Mouse (Mus musculus): Measurements from ENCODE around the gene Ifi27l2b. TPM values are rescaled to one million over a fixed set of nuclear protein-coding genes. Genes with fewer than 3 reads are reported as not detected.

Ifi27l2b gene
- not detected in 2 replicates for polyA plus RNA-seq (2014; fragmentation: Nextera tagmentation; extraction: Ambion mirVana)

GRCm38 (mm10) chr12:103457140-103457539 is at the start of gene Ifi27l2b:
Ifi27l2b (minus strand) TSS chr12:103457223.
- ATAC-seq (ENCODE audit: low FRiP score) (no peak), DNase-seq (ENCODE audit: low spot score, missing footprints) (no peak)
- Histone ChIP-seq H3K27ac (ENCODE audit: low read depth, low read length) (no peak within 1 kb of the TSS), H3K4me1 (ENCODE audit: control insufficient read depth, insufficient read depth, low read length) (no peaks in the 10 kb centered on the region), H3K36me3 (ENCODE audit: control insufficient read depth, insufficient read depth, low read length) (no peaks in the 10 kb centered on the region), H3K4me2 (no peak within 1 kb of the TSS), H3K4me3 (ENCODE audit: low read depth, low read length) (no peak within 1 kb of the TSS), H3K9ac (ENCODE audit: low read length) (no peak within 1 kb of the TSS), H3K27me3 (ENCODE audit: control insufficient read depth, insufficient read depth, low read length) (no peaks in the 10 kb centered on the region), H3K9me3 (ENCODE audit: control insufficient read depth, low read length) (no peaks in the 10 kb centered on the region)
- WGBS: 75% methylated on average over 3 of the region's 3 CpGs

- WGBS: 86% methylated on average over 3 of the region's 3 CpGs
- Histone ChIP-seq H3K9me3 (ENCODE audit: control insufficient read depth, low read length) (no peaks in the 10 kb centered on the region), H3K4me1 (ENCODE audit: control insufficient read depth, insufficient read depth, low read length) (no peaks in the 10 kb centered on the region), H3K4me3 (ENCODE audit: low read depth, low read length) (no peak overlapping the region), H3K27me3 (ENCODE audit: control insufficient read depth, insufficient read depth, low read length) (no peaks in the 10 kb centered on the region), H3K9ac (ENCODE audit: low read length) (no peak overlapping the region), H3K27ac (ENCODE audit: low read depth, low read length) (no peak overlapping the region), H3K36me3 (ENCODE audit: control insufficient read depth, insufficient read depth, low read length) (no peaks in the 10 kb centered on the region), H3K4me2 (no peak overlapping the region)
- no peak for DNase-seq (ENCODE audit: low spot score, missing footprints)
- no peak for ATAC-seq (ENCODE audit: low FRiP score)
Measured at GRCm38 (mm10) chr12:103504402-103504801, 47.4 kb upstream of the Ifi27l2b start.

- H3K27ac ChIP-seq (ENCODE audit: low read depth, low read length): no peak overlapping the region
- no peak for ATAC-seq (ENCODE audit: low FRiP score)
Measured at GRCm38 (mm10) chr12:103503300-103503699, 46.3 kb upstream of the Ifi27l2b start.

GRCm38 (mm10) chr12:103499261-103499660 is 42.2 kb upstream of the Ifi27l2b start:
- no peak overlapping the region for H3K4me3 ChIP-seq (ENCODE audit: low read depth, low read length)
- H3K4me1 ChIP-seq (ENCODE audit: control insufficient read depth, insufficient read depth, low read length): no peaks in the 10 kb centered on the region
- no peaks in the 10 kb centered on the region for H3K36me3 ChIP-seq (ENCODE audit: control insufficient read depth, insufficient read depth, low read length)
- no peak for ATAC-seq (ENCODE audit: low FRiP score)
- no peak overlapping the region for H3K9ac ChIP-seq (ENCODE audit: low read length)
- WGBS: 83% methylated on average over 2 of the region's 2 CpGs
- no peak overlapping the region for H3K4me2 ChIP-seq
- no peak overlapping the region for H3K27ac ChIP-seq (ENCODE audit: low read depth, low read length)
- H3K9me3 ChIP-seq (ENCODE audit: control insufficient read depth, low read length): no peaks in the 10 kb centered on the region
- H3K27me3 ChIP-seq (ENCODE audit: control insufficient read depth, insufficient read depth, low read length): no peaks in the 10 kb centered on the region
- DNase-seq (ENCODE audit: low spot score, missing footprints): no peak

More at GRCm38 (mm10) chr12:103503300-103503699, 46.3 kb upstream of the Ifi27l2b start:
- Histone ChIP-seq H3K36me3 (ENCODE audit: control insufficient read depth, insufficient read depth, low read length) (no peaks in the 10 kb centered on the region), H3K4me2 (no peak overlapping the region), H3K4me3 (ENCODE audit: low read depth, low read length) (no peak overlapping the region), H3K9ac (ENCODE audit: low read length) (no peak overlapping the region), H3K9me3 (ENCODE audit: control insufficient read depth, low read length) (no peaks in the 10 kb centered on the region), H3K27me3 (ENCODE audit: control insufficient read depth, insufficient read depth, low read length) (no peaks in the 10 kb centered on the region), H3K4me1 (ENCODE audit: control insufficient read depth, insufficient read depth, low read length) (no peaks in the 10 kb centered on the region)
- no peak for DNase-seq (ENCODE audit: low spot score, missing footprints)
- 83% methylated on average over 3 of the region's 3 CpGs for WGBS

GRCm38 (mm10) chr12:103498768-103499167 is 41.7 kb upstream of the Ifi27l2b start:
- H3K36me3 ChIP-seq (ENCODE audit: control insufficient read depth, insufficient read depth, low read length): no peaks in the 10 kb centered on the region
- H3K4me1 ChIP-seq (ENCODE audit: control insufficient read depth, insufficient read depth, low read length): no peaks in the 10 kb centered on the region
- WGBS: 71% methylated on average over 5 of the region's 5 CpGs
- H3K4me3 ChIP-seq (ENCODE audit: low read depth, low read length): no peak overlapping the region
- ATAC-seq (ENCODE audit: low FRiP score): no peak
- H3K9ac ChIP-seq (ENCODE audit: low read length): no peak overlapping the region
- no peak overlapping the region for H3K27ac ChIP-seq (ENCODE audit: low read depth, low read length)
- H3K4me2 ChIP-seq: no peak overlapping the region
- H3K27me3 ChIP-seq (ENCODE audit: control insufficient read depth, insufficient read depth, low read length): no peaks in the 10 kb centered on the region
- no peaks in the 10 kb centered on the region for H3K9me3 ChIP-seq (ENCODE audit: control insufficient read depth, low read length)
- DNase-seq (ENCODE audit: low spot score, missing footprints): no peak

GRCm38 (mm10) chr12:103494486-103494885 is 37.5 kb upstream of the Ifi27l2b start:
- no peak overlapping the region for H3K27ac ChIP-seq (ENCODE audit: low read depth, low read length)
- H3K4me3 ChIP-seq (ENCODE audit: low read depth, low read length): no peak overlapping the region
- H3K4me1 ChIP-seq (ENCODE audit: control insufficient read depth, insufficient read depth, low read length): no peaks in the 10 kb centered on the region
- ATAC-seq (ENCODE audit: low FRiP score) (no peak), DNase-seq (ENCODE audit: low spot score, missing footprints) (no peak)
- H3K4me2 ChIP-seq: no peak overlapping the region
- H3K9me3 ChIP-seq (ENCODE audit: control insufficient read depth, low read length): no peaks in the 10 kb centered on the region
- no peaks in the 10 kb centered on the region for H3K27me3 ChIP-seq (ENCODE audit: control insufficient read depth, insufficient read depth, low read length)
- WGBS: 30% methylated on average over 6 of the region's 6 CpGs
- H3K36me3 ChIP-seq (ENCODE audit: control insufficient read depth, insufficient read depth, low read length): no peaks in the 10 kb centered on the region
- no peak overlapping the region for H3K9ac ChIP-seq (ENCODE audit: low read length)

- no peak overlapping the region for H3K9ac ChIP-seq (ENCODE audit: low read length)
- H3K4me3 ChIP-seq (ENCODE audit: low read depth, low read length): no peak overlapping the region
- ATAC-seq (ENCODE audit: low FRiP score) (no peak), DNase-seq (ENCODE audit: low spot score, missing footprints) (peak; percentile 92)
- H3K4me1 ChIP-seq (ENCODE audit: control insufficient read depth, insufficient read depth, low read length): no peaks in the 10 kb centered on the region
- H3K9me3 ChIP-seq (ENCODE audit: control insufficient read depth, low read length): no peaks in the 10 kb centered on the region
- no peaks in the 10 kb centered on the region for H3K27me3 ChIP-seq (ENCODE audit: control insufficient read depth, insufficient read depth, low read length)
- no peak overlapping the region for H3K4me2 ChIP-seq
- 41% methylated on average over 5 of the region's 5 CpGs for WGBS
- H3K36me3 ChIP-seq (ENCODE audit: control insufficient read depth, insufficient read depth, low read length): no peaks in the 10 kb centered on the region
- H3K27ac ChIP-seq (ENCODE audit: low read depth, low read length): no peak overlapping the region
Measured at GRCm38 (mm10) chr12:103492767-103493166, 35.7 kb upstream of the Ifi27l2b start.

GRCm38 (mm10) chr12:103491091-103491730 is 34.2 kb upstream of the Ifi27l2b start:
- Histone ChIP-seq H3K36me3 (ENCODE audit: control insufficient read depth, insufficient read depth, low read length) (no peaks in the 10 kb centered on the region), H3K4me3 (ENCODE audit: low read depth, low read length) (no peak overlapping the region), H3K4me2 (no peak overlapping the region), H3K27me3 (ENCODE audit: control insufficient read depth, insufficient read depth, low read length) (no peaks in the 10 kb centered on the region), H3K4me1 (ENCODE audit: control insufficient read depth, insufficient read depth, low read length) (no peaks in the 10 kb centered on the region), H3K9ac (ENCODE audit: low read length) (no peak overlapping the region), H3K27ac (ENCODE audit: low read depth, low read length) (no peak overlapping the region), H3K9me3 (ENCODE audit: control insufficient read depth, low read length) (no peaks in the 10 kb centered on the region)
- no peak for ATAC-seq (ENCODE audit: low FRiP score)
- DNase-seq (ENCODE audit: low spot score, missing footprints): no peak
- 71% methylated on average over 3 of the region's 3 CpGs for WGBS

GRCm38 (mm10) chr12:103487750-103488149 is 30.7 kb upstream of the Ifi27l2b start:
- Histone ChIP-seq H3K9me3 (ENCODE audit: control insufficient read depth, low read length) (no peaks in the 10 kb centered on the region), H3K27me3 (ENCODE audit: control insufficient read depth, insufficient read depth, low read length) (no peaks in the 10 kb centered on the region), H3K4me1 (ENCODE audit: control insufficient read depth, insufficient read depth, low read length) (no peaks in the 10 kb centered on the region), H3K9ac (ENCODE audit: low read length) (no peak overlapping the region), H3K36me3 (ENCODE audit: control insufficient read depth, insufficient read depth, low read length) (no peaks in the 10 kb centered on the region), H3K4me3 (ENCODE audit: low read depth, low read length) (no peak overlapping the region), H3K27ac (ENCODE audit: low read depth, low read length) (no peak overlapping the region), H3K4me2 (no peak overlapping the region)
- DNase-seq (ENCODE audit: low spot score, missing footprints) (no peak), ATAC-seq (ENCODE audit: low FRiP score) (no peak)
- 65% methylated on average over 2 of the region's 2 CpGs for WGBS
